Mouse (Mus musculus): ENCODE measurements around the gene Tbc1d16. TPM values are rescaled to one million over a fixed set of nuclear protein-coding genes. Genes with fewer than 3 reads are reported as not detected.

The Tbc1d16 gene
- polyA plus RNA-seq, 1 experiment from 2014 or later, result 5.9 TPM

GRCm38 (mm10) chr11:119237007-119237406, 8.7 kb upstream of the Tbc1d16 start:
- no peak for DNase-seq (ENCODE audit: low spot score)

- DNase-seq (ENCODE audit: low spot score), result no peak
These were observed 8.1 kb upstream of the Tbc1d16 start for GRCm38 (mm10) chr11:119236354-119236753.

- DNase-seq (ENCODE audit: low spot score), result peak; percentile 76
These were observed 7.3 kb upstream of the Tbc1d16 start for GRCm38 (mm10) chr11:119235596-119235995.

GRCm38 (mm10) chr11:119234770-119235169, 6.5 kb upstream of the Tbc1d16 start:
- DNase-seq (ENCODE audit: low spot score), result no peak

GRCm38 (mm10) chr11:119228846-119229626, 737 bp upstream of the Tbc1d16 start:
- peak; percentile 68 for DNase-seq (ENCODE audit: low spot score)

- no peak for DNase-seq (ENCODE audit: low spot score)
These were observed 708 bp downstream of the Tbc1d16 start for GRCm38 (mm10) chr11:119227591-119227990.

- no peak for DNase-seq (ENCODE audit: low spot score)
These were observed 2.7 kb downstream of the Tbc1d16 start for GRCm38 (mm10) chr11:119225634-119226033.

- no peak for DNase-seq (ENCODE audit: low spot score)
These were observed 3.4 kb downstream of the Tbc1d16 start for GRCm38 (mm10) chr11:119224926-119225325.

- no peak for DNase-seq (ENCODE audit: low spot score)
These were observed 5.0 kb downstream of the Tbc1d16 start for GRCm38 (mm10) chr11:119223124-119223890.

GRCm38 (mm10) chr11:119221812-119222510, 6.3 kb downstream of the Tbc1d16 start:
- DNase-seq (ENCODE audit: low spot score), result no peak

GRCm38 (mm10) chr11:119219816-119220465, 8.4 kb downstream of the Tbc1d16 start:
- DNase-seq (ENCODE audit: low spot score), result no peak

- no peak for DNase-seq (ENCODE audit: low spot score)
These were observed 10.4 kb downstream of the Tbc1d16 start for GRCm38 (mm10) chr11:119217861-119218260.

GRCm38 (mm10) chr11:119215905-119216507, 12.3 kb downstream of the Tbc1d16 start:
- peak; percentile 40 for DNase-seq (ENCODE audit: low spot score)

GRCm38 (mm10) chr11:119215038-119215904, 13.0 kb downstream of the Tbc1d16 start:
- DNase-seq (ENCODE audit: low spot score), result peak; percentile 57

GRCm38 (mm10) chr11:119213166-119213885, 15.0 kb downstream of the Tbc1d16 start:
- no peak for DNase-seq (ENCODE audit: low spot score)

- DNase-seq (ENCODE audit: low spot score), result no peak
These were observed 16.5 kb downstream of the Tbc1d16 start for GRCm38 (mm10) chr11:119211604-119212309.

- no peak for DNase-seq (ENCODE audit: low spot score)
These were observed 17.8 kb downstream of the Tbc1d16 start for GRCm38 (mm10) chr11:119210321-119211100.
